Mouse (Mus musculus) hindbrain, embryonic 13.5 days (tissue): ENCODE results near the gene Lonrf2. TPM values are rescaled to one million over a fixed set of nuclear protein-coding genes. Genes with fewer than 3 reads are reported as not detected.

ENCODE experiments used
- ATAC-seq: fragments of 200-750 bp; cut with Nextera tagmentation; 2 replicates; pipeline ENCODE4 v1.8.0; 2017; ENCODE audit warnings: moderate TSS enrichment; ENCODE audit not compliant: low FRiP score
- H3K27ac ChIP-seq: fragments of 300-500 bp; sonication (generic); 2 replicates; pipeline ENCODE4 v1.5.1; 2015; ENCODE audit warnings: inconsistent platforms, mild to moderate bottlenecking, moderate library complexity
- H3K27me3 ChIP-seq: fragments of 300-500 bp; sonication (generic); 2 replicates; pipeline ENCODE4 v1.6.1; 2015; ENCODE audit warnings: mild to moderate bottlenecking, inconsistent platforms
- H3K36me3 ChIP-seq: fragments of 300-500 bp; sonication (generic); 2 replicates; pipeline ENCODE4 v1.6.1; 2015; ENCODE audit warnings: mild to moderate bottlenecking, inconsistent platforms
- H3K4me1 ChIP-seq: fragments of 300-500 bp; sonication (generic); replicated peaks from 2 replicates; pipeline ENCODE4 v1.6.1; 2015; ENCODE audit warnings: inconsistent platforms
- H3K4me2 ChIP-seq: fragments of 300-500 bp; sonication (generic); 2 replicates; pipeline ENCODE4 v1.6.1; 2015; ENCODE audit warnings: inconsistent platforms, mild to moderate bottlenecking, moderate library complexity
- H3K4me3 ChIP-seq: fragments of 300-500 bp; sonication (generic); 2 replicates; pipeline ENCODE4 v1.5.1; 2015; ENCODE audit warnings: mild to moderate bottlenecking, inconsistent platforms
- H3K9ac ChIP-seq: fragments of 300-500 bp; sonication (generic); 2 replicates; pipeline ENCODE4 v1.6.1; 2015; ENCODE audit warnings: mild to moderate bottlenecking, inconsistent platforms
- H3K9me3 ChIP-seq: fragments of 300-500 bp; sonication (generic); 2 replicates; pipeline ENCODE4 v1.6.1; 2016; ENCODE audit warnings: inconsistent platforms
- WGBS: fragments of 180-500 bp; shearing (Covaris S2); methylation state at CpG from one replicate; pipeline ENCODE4 v1.1.7; 2015; 5-methylcytosine and 5-hydroxymethylcytosine counted together
- polyA plus RNA-seq: library from polyadenylated mRNA; unstranded; fragments of >200 nt; fragmentation: Nextera tagmentation; extraction: Ambion mirVana; gene quantifications from 2 replicates; pipeline ENCODE4 v1.2.1, GENCODE M21; 2015

Gene Lonrf2
- polyA plus RNA-seq, 1 experiment from 2014 or later: 14.7 TPM

DNA sequence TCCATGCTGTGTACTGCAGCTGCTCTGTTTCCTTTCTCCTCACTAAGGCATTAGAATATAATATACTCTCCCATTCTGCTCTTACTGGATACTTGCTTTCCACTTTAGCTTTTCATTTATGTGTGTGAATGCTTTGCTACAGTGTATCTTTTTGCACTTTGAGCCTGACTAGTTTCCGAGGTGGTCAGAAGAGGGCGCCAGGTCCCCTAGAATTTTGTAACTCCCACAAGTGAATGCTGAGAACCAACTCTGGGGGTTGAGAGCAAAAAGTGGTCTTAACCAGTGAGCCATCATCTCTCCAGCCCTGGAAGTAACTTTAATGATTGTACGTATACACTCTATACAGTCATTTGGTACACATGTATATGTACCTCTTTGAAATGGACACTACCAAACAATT, 1.6 kb downstream of the Lonrf2 start:
- Histone ChIP-seq H3K27me3 (peaks cover 19% of the 10 kb centered on the region; the same call in 1 of the 2 replicates), H3K4me1 (peaks cover 14% of the 10 kb centered on the region), H3K4me3 (peak overlapping the region; percentile 80), H3K4me2 (peak overlapping the region; percentile 97), H3K27ac (no peak overlapping the region), H3K9ac (peak overlapping the region; percentile 93; the same call in 1 of the 2 replicates), H3K9me3 (no peaks in the 10 kb centered on the region), H3K36me3 (peaks cover 21% of the 10 kb centered on the region)
- 28% methylated on average over 3 of the region's 3 CpGs for WGBS
- ATAC-seq: no peak

DNA sequence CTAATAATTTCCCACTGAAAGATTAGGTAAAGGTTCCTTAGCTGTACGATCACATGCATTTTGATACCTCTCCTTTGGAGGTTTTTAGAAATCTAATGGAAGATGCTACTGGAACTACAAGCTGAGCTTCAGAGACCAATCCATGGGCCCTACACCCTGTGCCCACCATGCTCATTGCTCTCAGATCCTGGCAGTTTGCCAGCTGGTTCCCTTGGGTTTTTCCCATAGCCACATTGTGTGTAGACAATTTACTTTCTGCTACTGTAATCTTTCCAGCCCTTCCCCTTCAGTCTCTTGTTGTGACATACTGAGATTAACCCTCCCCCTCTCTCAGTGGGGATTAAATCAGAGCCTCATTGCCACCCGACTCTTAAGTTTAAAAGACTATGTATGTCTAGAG, 11.6 kb downstream of the Lonrf2 start:
- ATAC-seq: no peak
- WGBS: 65% methylated on average over 2 of the region's 2 CpGs

DNA sequence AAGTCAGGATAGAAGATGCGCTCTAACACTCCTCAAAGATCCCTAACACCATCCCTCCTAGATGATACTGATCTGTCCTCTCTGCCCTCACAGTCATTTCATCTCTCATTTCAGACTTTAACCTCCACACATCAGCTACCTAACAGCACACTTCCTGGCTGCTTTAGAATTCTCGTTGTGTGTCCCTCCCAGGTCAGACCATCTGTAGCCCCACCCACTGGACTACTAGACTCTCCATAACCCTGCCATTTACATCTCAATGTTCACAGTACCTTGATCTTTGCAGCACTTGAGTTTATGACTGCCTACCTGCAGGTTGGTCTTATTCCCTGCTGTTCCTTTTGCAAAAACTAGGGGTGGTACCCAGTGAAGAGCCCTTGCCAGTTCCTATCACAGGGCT, 12.7 kb downstream of the Lonrf2 start:
- no peaks in the 10 kb centered on the region for H3K27me3 ChIP-seq
- no peak overlapping the region for H3K4me2 ChIP-seq
- no peak overlapping the region for H3K27ac ChIP-seq
- no peak overlapping the region for H3K9ac ChIP-seq
- ATAC-seq: no peak
- H3K9me3 ChIP-seq: no peaks in the 10 kb centered on the region
- H3K36me3 ChIP-seq: peaks cover 6% of the 10 kb centered on the region
- peaks cover 16% of the 10 kb centered on the region for H3K4me1 ChIP-seq
- 81% methylated on average over 2 of the region's 2 CpGs for WGBS
- no peak overlapping the region for H3K4me3 ChIP-seq

More for the DNA sequence above, 11.6 kb downstream of the Lonrf2 start:
- H3K4me3 ChIP-seq: no peak overlapping the region
- peaks cover 16% of the 10 kb centered on the region for H3K4me1 ChIP-seq
- no peak overlapping the region for H3K9ac ChIP-seq
- H3K36me3 ChIP-seq: peaks cover 5% of the 10 kb centered on the region; the same call in 1 of the 2 replicates
- H3K9me3 ChIP-seq: no peaks in the 10 kb centered on the region
- H3K27me3 ChIP-seq: no peaks in the 10 kb centered on the region
- H3K27ac ChIP-seq: no peak overlapping the region
- H3K4me2 ChIP-seq: no peak overlapping the region

DNA sequence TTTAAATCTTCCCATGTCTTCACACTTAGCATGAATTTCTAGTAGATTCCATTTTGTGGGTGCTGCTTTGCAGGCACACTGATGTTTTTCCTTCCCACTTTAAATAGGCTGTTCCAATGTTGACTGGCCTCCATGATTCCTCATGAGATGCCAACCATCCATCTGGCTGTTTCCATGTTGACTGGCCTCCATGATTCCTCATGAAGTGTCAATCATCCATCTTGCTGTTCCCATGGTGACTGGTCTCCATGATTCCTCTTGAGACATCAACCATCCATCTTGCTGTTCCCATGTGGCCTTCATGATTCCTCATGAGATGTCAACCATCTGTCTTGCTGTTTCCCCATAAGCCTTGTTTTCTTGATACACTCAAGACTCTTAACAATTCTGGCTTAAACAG, 16.8 kb downstream of the Lonrf2 start:
- Histone ChIP-seq H3K27ac (no peak overlapping the region), H3K9ac (no peak overlapping the region), H3K4me2 (no peak overlapping the region), H3K4me1 (peaks cover 28% of the 10 kb centered on the region), H3K9me3 (no peaks in the 10 kb centered on the region), H3K4me3 (no peak overlapping the region), H3K27me3 (no peaks in the 10 kb centered on the region), H3K36me3 (peaks cover 26% of the 10 kb centered on the region)
- ATAC-seq: no peak

DNA sequence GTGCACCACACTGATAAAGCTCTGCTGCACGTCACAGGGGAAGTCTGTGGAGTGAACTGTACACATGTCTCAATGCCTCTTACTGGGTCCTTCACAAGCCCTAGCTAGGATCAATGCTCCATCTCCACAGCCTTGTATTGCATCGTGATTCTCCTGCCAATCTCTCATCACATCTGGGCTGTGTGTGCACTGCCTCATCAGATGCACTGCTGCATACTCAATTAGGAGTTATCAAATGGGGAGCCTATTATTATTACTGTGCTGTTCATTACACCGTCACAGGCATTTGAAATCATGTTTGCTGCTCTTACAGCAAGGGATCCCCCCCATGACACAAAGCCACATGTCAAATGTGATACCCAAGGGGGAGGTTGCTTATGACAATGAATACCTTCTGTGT, 18.8 kb downstream of the Lonrf2 start:
- no peak for ATAC-seq
- Histone ChIP-seq H3K27ac (peak overlapping the region; percentile 55; the same call in 1 of the 2 replicates), H3K9ac (no peak overlapping the region), H3K4me2 (no peak overlapping the region), H3K36me3 (peaks cover 37% of the 10 kb centered on the region), H3K4me3 (no peak overlapping the region), H3K4me1 (peaks cover 28% of the 10 kb centered on the region), H3K27me3 (no peaks in the 10 kb centered on the region), H3K9me3 (no peaks in the 10 kb centered on the region)
- WGBS: 58% methylated on average over 3 of the region's 3 CpGs

DNA sequence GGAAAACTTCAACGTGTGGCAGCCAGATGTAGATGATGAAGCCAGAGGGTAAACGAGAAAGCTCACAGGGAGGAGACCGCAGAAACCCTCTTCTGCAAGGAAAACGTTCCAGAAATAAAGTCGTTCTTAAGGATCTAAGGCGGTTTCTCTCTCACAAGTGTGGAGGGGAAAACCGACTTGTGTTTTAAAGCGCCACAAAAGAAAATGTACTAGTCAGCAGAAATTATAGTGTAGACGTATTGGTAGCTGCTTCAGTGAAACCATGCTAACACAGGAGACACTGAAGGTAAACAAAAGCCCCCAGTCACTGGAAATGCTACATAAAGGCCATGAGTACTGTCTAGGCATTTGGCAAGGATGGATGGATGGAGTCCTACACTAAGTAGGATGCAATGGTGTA, 19.2 kb downstream of the Lonrf2 start:
- Histone ChIP-seq H3K36me3 (peaks cover 39% of the 10 kb centered on the region), H3K4me2 (no peak overlapping the region), H3K27ac (peak overlapping the region; percentile 55; the same call in 1 of the 2 replicates), H3K9ac (no peak overlapping the region), H3K4me1 (peaks cover 26% of the 10 kb centered on the region), H3K4me3 (no peak overlapping the region), H3K9me3 (no peaks in the 10 kb centered on the region), H3K27me3 (no peaks in the 10 kb centered on the region)
- ATAC-seq: no peak
- 77% methylated on average over 9 of the region's 9 CpGs for WGBS

DNA sequence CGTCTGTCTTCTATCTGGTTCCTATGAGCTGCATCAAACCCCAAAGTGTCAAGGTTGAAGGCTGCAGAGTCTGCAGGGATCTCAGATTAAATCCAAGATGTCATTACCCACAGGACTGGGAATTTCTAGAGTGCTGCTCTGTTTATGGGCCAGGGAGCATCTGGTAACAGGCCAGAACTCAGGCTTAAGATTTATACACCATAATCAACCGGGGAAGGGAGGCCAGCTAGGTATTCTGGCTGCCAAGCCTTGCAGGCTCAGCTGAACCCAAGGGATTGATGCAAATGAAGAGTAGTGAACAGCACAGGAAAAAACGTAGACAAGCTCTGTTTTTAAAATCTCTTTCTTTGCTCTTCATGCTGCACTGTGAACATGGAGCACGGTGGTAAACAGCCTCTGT, 20.2 kb downstream of the Lonrf2 start:
- H3K4me2 ChIP-seq: no peak overlapping the region
- H3K27me3 ChIP-seq: no peaks in the 10 kb centered on the region
- H3K36me3 ChIP-seq: peaks cover 49% of the 10 kb centered on the region
- H3K4me3 ChIP-seq: no peak overlapping the region
- no peak overlapping the region; the same call in 1 of the 2 replicates for H3K9ac ChIP-seq
- 61% methylated on average over 4 of the region's 4 CpGs for WGBS
- peaks cover 19% of the 10 kb centered on the region for H3K4me1 ChIP-seq
- no peak for ATAC-seq
- no peaks in the 10 kb centered on the region for H3K9me3 ChIP-seq
- peak overlapping the region; percentile 14; the same call in 1 of the 2 replicates for H3K27ac ChIP-seq

DNA sequence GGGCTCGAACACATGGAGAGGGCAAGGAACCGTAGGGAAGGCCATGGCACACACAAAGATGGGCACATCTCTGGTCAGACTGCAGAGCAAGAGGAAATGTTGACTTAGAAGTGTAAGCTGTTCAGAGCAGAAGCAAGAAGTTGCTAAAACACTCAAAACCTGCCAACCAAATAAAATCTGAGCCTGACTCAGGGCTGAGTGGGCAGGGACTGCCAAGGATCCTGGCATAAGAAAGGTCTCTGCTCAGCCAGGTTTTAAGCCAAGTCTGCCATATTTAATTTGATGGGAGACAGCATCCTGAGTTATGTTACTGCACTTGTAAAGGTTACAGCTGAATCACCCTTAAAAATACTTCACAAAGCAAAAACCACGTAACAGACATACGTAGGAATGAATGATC, 29.4 kb downstream of the Lonrf2 start:
- Histone ChIP-seq H3K4me3 (no peak overlapping the region), H3K9me3 (no peaks in the 10 kb centered on the region), H3K27me3 (no peaks in the 10 kb centered on the region), H3K4me1 (no peaks in the 10 kb centered on the region), H3K4me2 (no peak overlapping the region), H3K27ac (no peak overlapping the region), H3K36me3 (peaks cover 72% of the 10 kb centered on the region), H3K9ac (no peak overlapping the region)
- WGBS: 100% methylated on average over 4 of the region's 4 CpGs
- no peak for ATAC-seq

DNA sequence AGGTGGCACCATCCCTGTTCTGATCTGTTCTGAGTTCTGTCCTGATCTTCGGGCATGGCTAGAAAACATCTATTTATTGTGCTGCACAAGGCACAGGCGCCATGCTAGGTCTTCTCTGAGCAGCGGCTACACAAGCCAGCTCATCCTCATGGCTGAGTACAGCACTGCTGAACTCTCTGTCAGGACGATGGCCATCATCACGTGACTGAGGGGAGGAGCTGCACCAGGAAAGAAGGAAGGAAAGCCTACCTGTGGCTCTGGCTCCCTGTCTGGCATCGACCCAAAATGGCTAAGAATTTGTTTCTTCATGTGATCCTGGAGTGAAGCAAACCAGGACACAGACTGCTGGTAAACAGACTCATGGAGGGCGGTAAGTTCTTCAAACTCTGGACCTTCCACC, 36.1 kb downstream of the Lonrf2 start:
- Histone ChIP-seq H3K4me2 (no peak overlapping the region), H3K4me1 (peaks cover 8% of the 10 kb centered on the region), H3K27ac (no peak overlapping the region), H3K36me3 (peaks cover 73% of the 10 kb centered on the region), H3K27me3 (no peaks in the 10 kb centered on the region), H3K9me3 (no peaks in the 10 kb centered on the region), H3K4me3 (no peak overlapping the region), H3K9ac (no peak overlapping the region)
- ATAC-seq: no peak
- 84% methylated on average over 7 of the region's 7 CpGs for WGBS

DNA sequence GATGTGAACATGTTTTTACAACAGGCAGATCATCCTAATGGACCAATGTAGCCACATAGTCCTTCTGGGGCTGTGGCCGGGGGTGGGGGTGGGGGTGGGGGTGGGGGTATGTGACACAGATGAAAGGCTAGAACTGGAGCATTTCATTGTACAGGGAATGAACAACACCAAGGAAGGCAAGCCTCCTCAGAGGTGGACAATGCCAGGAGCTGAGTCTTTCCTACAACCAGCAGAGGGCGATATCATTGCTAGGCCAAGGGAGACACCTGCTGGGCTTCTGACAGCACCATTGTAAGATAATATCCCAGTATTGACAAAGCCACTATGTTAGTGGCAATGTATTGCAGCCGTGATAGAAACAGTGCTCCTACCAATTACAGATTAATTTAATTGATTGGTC, 37.2 kb downstream of the Lonrf2 start:
- Histone ChIP-seq H3K4me1 (peaks cover 16% of the 10 kb centered on the region), H3K27me3 (no peaks in the 10 kb centered on the region), H3K9me3 (no peaks in the 10 kb centered on the region), H3K4me2 (no peak overlapping the region), H3K4me3 (no peak overlapping the region), H3K9ac (no peak overlapping the region), H3K27ac (no peak overlapping the region), H3K36me3 (peaks cover 62% of the 10 kb centered on the region)
- WGBS: 37% methylated on average over 3 of the region's 3 CpGs
- peak; percentile 65; the same call in 1 of the 2 replicates for ATAC-seq

DNA sequence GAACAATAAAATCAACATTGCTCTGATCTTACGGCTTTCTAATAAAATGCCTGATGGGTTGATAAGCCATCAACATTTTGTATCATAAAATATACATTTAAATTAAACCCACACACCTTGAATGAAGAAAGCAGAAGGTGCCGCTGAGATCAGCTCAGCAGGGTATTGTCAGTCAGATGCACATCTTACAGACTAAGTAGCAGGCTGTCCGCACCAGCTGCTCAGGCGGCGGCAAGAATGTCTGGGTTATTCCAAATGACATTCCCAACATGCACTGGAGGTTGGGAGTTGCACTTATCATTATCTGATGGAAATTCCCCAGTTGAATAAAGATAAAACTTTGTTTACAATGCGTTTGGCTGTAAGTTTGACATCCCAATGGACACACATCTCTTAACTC, 39.6 kb downstream of the Lonrf2 start:
- H3K27me3 ChIP-seq: no peaks in the 10 kb centered on the region
- H3K9ac ChIP-seq: no peak overlapping the region
- H3K4me1 ChIP-seq: peaks cover 16% of the 10 kb centered on the region
- H3K9me3 ChIP-seq: no peaks in the 10 kb centered on the region
- no peak overlapping the region for H3K4me3 ChIP-seq
- H3K4me2 ChIP-seq: no peak overlapping the region
- ATAC-seq: no peak
- H3K27ac ChIP-seq: no peak overlapping the region
- 22% methylated on average over 6 of the region's 6 CpGs for WGBS
- peaks cover 53% of the 10 kb centered on the region for H3K36me3 ChIP-seq

DNA sequence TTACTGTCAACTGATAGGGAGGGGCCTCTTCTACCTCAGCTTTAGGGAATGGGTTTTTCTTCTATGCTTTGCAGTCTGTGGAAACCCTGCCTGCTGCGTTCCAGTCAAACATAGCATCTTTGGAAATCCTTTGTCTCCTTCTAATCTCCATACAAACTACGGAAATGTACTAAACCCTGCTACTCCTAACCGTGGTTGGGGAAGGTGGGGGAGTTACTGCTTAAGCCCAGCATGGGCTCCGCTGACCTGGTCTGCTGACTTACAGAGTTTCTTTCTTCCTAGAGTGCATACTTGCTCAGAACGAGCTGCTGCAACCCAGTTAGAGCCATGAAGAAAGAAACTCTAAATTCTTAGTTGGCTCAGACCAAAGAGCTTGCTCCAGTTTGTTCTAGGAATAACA, 41.0 kb downstream of the Lonrf2 start:
- Histone ChIP-seq H3K4me1 (peaks cover 23% of the 10 kb centered on the region), H3K36me3 (peaks cover 53% of the 10 kb centered on the region), H3K9me3 (no peaks in the 10 kb centered on the region), H3K27ac (no peak overlapping the region), H3K4me3 (no peak overlapping the region), H3K27me3 (no peaks in the 10 kb centered on the region), H3K9ac (no peak overlapping the region), H3K4me2 (no peak overlapping the region)
- 43% methylated on average over 5 of the region's 5 CpGs for WGBS
- no peak for ATAC-seq

DNA sequence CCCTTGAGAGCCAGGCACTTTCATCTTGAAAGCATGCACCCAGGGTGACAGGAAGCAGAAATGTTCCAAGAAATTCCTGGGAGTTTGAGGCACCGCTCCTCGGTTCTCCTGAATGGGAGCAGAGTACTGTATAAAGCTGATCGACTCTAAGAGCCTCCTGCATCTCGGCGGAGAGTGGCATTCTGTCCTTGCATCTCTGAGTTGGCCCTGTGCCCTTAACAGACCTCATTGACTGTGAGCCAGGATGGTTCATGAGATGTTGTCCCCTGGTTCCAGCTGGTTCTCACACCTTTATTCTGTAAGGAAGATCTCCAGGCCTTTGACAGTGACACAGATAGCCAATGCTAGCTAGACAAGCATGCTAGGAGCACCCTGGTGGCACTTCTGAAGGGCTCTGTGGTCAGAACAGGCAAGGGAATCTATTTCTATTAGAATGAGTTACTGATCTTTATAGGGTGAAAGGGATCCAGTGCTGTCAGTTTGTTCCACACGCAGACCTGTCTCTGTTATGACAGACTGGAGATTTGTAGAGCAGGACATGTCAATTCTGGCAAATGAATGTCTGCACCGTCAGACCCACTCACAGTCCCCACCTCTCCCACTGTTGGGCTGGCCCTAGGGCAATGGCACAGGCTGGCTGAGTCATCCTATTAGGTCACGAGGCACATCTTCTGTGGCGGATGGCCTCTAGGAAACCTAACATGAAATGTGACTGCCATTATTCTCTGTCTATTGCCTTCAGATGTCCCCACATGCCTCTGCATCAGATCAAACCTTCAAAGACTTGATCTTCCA, 45.3 kb downstream of the Lonrf2 start:
- 80% methylated on average over 9 of the region's 9 CpGs for WGBS
- peaks cover 25% of the 10 kb centered on the region for H3K36me3 ChIP-seq
- peak overlapping the region; percentile 73 for H3K27ac ChIP-seq
- H3K27me3 ChIP-seq: no peaks in the 10 kb centered on the region
- H3K4me2 ChIP-seq: no peak overlapping the region
- ATAC-seq: no peak
- no peak overlapping the region for H3K4me3 ChIP-seq
- H3K9me3 ChIP-seq: no peaks in the 10 kb centered on the region
- peaks cover 41% of the 10 kb centered on the region for H3K4me1 ChIP-seq
- no peak overlapping the region for H3K9ac ChIP-seq
